Mouse (Mus musculus): Measurements from ENCODE around the gene Tsc22d3. TPM values are rescaled to one million over a fixed set of nuclear protein-coding genes. Genes with fewer than 3 reads are reported as not detected.
"Not testable (repeated sequence)": the region's sequence is repeated elsewhere in the genome, so short reads cannot be mapped to it uniquely, and the experiment has no call there.

Tsc22d3 gene
- polyA plus RNA-seq, 1 experiment, result 51.3 TPM

DNA sequence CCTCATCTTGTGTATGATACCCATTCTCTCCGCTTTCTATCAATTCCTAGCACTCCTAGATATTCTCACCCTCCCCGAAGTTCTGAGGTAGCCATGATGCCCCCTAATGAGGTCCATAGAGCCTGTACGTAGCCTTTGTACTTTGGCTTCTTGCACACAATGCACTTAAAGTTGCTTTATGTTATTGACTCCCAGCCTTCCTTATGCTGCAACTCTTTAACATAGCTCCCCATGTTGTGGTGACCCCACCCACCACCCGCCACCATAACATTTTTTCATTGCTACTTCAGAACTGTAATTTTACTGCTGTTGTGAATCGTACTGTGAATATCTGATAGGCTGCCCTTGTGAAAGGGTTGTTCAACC, 74.2 kb downstream of the Tsc22d3 start:
- DNase-seq (ENCODE audit: low read depth), result no peak
- TF ChIP-seq POLR2A (IDR thresholded peaks at IDR 0.05; ENCODE audit: borderline replicate concordance, extremely low read depth, insufficient read depth, insufficient read length, poor library complexity, severe bottlenecking), result no peak
- no peak for TF ChIP-seq CTCF (IDR thresholded peaks at IDR 0.05; ENCODE audit: borderline replicate concordance, extremely low read depth, insufficient read depth, insufficient read length)

DNA sequence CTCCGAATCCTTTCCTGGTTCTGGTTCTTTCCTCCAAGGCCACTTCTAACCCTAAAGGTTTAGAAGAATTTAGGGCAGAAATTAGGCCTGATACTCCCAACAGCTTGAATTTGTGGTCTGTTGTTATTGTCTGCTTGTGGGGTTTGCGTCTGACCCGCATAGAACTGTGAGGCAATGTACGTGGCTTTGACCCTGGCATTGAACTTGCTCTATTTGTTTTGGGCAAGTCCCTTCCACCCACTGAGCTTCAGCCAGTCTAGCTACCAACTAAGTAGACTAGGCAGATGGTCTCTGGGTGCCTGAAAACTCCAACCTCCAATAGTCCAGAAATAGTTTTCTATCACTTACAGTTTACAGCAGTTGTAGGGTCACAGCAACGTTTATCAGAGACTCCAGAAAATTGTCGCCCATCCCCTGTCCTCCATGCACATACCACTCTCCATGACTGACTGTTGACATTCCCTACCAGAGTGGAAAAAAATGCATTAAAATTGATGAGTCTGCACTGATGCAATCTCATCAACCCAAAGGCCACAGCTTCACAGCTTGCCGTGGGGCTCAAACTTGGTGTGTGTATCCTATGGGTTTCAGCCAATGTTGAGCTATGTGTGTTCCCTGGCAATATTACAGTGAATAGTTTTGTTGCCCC, 74.7 kb downstream of the Tsc22d3 start:
- TF ChIP-seq POLR2A (IDR thresholded peaks at IDR 0.05; ENCODE audit: borderline replicate concordance, extremely low read depth, insufficient read depth, insufficient read length, poor library complexity, severe bottlenecking), result no peak
- no peak for TF ChIP-seq CTCF (IDR thresholded peaks at IDR 0.05; ENCODE audit: borderline replicate concordance, extremely low read depth, insufficient read depth, insufficient read length)
- DNase-seq (ENCODE audit: low read depth), result no peak

DNA sequence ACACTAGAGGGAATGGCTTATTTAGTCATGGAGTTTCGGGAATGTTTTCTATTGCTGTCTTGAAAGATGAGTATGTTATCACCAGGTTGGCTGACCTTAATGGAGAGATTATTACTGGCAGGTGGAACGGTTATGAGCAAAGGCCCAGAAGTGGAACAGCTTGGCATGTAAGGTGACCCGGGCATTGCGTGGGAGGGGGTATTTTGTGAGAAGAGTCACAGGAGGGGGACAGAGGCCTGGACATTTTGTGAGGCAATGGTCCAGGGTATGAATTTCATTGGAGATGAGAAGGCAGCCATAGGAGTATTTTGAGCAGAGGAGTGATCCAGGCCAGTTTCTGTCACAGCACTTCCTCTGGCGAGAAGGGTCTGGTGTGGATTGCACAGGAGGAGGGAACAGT, 76.2 kb downstream of the Tsc22d3 start:
- DNase-seq (ENCODE audit: low read depth), result no peak
- TF ChIP-seq POLR2A (IDR thresholded peaks at IDR 0.05; ENCODE audit: borderline replicate concordance, extremely low read depth, insufficient read depth, insufficient read length, poor library complexity, severe bottlenecking) (no peak), CTCF (IDR thresholded peaks at IDR 0.05; ENCODE audit: borderline replicate concordance, extremely low read depth, insufficient read depth, insufficient read length) (no peak)

DNA sequence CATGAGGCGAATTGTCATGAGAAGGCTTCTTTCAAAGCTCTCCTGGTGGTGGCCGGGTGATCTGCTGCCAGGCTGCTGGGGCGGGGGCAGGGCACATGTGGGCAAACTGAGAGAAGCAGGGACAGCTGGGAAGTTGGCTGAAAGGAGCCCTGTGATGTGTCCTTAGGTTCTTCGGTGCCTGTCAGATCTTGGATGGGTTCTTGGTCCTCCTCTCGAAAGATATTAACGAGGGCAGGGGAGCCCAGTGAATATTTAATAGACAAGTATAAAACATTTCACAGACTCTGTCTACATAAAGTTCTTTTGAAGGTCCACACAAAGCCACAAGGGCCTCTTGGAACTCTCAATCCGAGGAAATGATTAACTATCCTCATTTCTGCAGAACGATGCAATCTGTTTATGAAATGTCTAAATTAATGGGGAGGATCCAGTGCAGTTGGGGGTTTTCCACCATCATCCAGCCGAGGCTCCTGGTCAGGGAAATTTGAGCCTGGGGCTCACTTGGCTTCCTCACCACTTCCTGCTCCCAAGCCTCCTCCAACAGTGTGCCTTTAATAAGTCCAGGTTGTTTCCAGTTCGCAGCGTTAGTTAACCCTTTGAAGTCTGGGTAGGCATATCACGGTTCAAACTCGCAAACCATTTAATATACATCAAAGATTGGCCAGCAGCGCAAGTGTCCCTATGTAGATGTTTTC, 78.2 kb downstream of the Tsc22d3 start:
- TF ChIP-seq CTCF (IDR thresholded peaks at IDR 0.05; ENCODE audit: borderline replicate concordance, extremely low read depth, insufficient read depth, insufficient read length) (no peak), POLR2A (IDR thresholded peaks at IDR 0.05; ENCODE audit: borderline replicate concordance, extremely low read depth, insufficient read depth, insufficient read length, poor library complexity, severe bottlenecking) (no peak)
- DNase-seq (ENCODE audit: low read depth), result no peak

DNA sequence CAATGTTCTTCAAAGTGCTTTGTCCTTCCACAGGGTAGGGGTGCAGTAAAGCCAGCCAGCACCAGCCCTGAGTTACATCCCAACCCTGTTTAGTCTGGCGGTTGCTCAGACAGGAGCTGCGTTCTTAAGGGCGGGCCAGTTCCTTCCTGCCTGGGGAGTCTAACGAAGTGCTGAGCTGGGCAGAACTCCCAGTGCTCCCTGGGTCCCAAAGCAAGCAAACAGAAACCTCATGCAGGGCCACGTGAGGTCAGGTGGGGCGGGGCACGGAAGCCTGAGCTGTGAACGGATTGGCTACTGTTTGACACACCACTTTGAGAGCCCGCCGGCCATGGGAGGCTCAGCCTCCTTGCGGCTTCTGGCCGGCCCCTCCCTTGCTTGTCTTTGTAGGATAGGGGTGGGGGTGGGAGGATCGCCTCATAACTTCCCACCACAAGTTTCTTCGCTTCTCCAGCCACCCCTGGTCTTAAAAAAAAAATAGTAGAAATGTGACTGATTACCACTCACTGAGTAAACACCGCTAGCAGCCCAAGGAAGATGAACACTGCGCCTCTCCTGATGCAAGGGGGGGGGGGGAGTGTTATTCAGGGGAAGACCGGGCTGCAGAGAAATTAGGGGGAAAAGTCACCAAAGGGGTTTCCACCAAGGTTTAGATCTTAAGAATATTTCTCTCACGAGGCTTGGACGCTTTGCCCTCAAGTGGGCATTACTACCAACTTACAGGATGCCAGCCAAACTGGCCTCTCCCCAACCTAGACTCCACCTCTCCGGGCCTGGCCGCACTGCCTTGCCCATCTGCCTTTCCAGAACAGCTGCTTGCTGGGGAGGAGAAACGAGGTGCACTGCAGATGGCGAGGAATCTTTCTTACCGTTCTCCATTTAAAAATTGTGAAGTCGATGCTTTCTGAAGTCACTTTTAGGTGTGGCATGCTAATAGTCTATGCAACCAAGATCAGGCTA, 80.0 kb downstream of the Tsc22d3 start:
- TF ChIP-seq POLR2A (IDR thresholded peaks at IDR 0.05; ENCODE audit: borderline replicate concordance, extremely low read depth, insufficient read depth, insufficient read length, poor library complexity, severe bottlenecking), result no peak
- DNase-seq (ENCODE audit: low read depth), result peak; percentile 81

DNA sequence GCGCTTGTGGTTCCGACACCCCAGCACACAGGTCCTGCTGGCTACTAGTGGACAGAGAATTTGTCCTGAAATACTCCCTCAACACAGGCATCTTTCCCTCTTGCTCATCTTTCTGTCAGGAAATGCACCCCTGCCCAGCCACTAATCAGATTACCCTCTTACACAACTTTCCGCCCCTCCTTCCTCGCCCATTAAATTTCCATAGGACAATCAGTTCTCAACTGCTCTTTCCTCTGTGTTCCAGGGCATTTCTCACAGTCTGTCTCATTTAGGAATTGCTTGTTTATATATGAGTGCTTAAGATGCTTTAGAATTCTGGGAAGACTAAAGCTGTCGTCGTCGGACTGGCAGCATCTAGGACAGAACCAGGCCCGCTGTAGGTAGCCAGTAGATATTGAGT, 82.1 kb downstream of the Tsc22d3 start:
- DNase-seq (ENCODE audit: low read depth), result no peak
- TF ChIP-seq CTCF (IDR thresholded peaks at IDR 0.05; ENCODE audit: borderline replicate concordance, extremely low read depth, insufficient read depth, insufficient read length), result no peak
- no peak for TF ChIP-seq POLR2A (IDR thresholded peaks at IDR 0.05; ENCODE audit: borderline replicate concordance, extremely low read depth, insufficient read depth, insufficient read length, poor library complexity, severe bottlenecking)

DNA sequence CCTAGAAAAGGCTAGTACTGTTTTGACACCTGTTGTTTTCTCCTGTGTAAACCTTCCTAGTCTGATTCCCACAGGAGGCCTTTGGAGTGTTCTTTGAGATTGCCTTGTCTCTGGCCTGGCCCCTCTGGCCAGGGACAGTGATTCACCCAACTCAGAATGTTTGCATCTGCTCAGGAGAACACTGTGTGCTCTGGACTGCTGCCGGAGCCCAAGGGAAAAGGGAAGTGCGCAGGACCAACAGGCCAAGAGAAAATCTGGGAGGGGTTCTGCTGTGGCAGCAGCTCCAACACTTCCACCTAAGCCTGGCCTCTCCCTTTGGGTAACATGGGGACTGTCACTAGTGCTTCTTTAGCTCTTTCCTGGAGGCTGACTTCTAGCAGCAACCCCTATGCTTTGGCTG, 87.1 kb downstream of the Tsc22d3 start:
- TF ChIP-seq CTCF (IDR thresholded peaks at IDR 0.05; ENCODE audit: borderline replicate concordance, extremely low read depth, insufficient read depth, insufficient read length) (no peak), POLR2A (IDR thresholded peaks at IDR 0.05; ENCODE audit: borderline replicate concordance, extremely low read depth, insufficient read depth, insufficient read length, poor library complexity, severe bottlenecking) (no peak)
- no peak for DNase-seq (ENCODE audit: low read depth)

DNA sequence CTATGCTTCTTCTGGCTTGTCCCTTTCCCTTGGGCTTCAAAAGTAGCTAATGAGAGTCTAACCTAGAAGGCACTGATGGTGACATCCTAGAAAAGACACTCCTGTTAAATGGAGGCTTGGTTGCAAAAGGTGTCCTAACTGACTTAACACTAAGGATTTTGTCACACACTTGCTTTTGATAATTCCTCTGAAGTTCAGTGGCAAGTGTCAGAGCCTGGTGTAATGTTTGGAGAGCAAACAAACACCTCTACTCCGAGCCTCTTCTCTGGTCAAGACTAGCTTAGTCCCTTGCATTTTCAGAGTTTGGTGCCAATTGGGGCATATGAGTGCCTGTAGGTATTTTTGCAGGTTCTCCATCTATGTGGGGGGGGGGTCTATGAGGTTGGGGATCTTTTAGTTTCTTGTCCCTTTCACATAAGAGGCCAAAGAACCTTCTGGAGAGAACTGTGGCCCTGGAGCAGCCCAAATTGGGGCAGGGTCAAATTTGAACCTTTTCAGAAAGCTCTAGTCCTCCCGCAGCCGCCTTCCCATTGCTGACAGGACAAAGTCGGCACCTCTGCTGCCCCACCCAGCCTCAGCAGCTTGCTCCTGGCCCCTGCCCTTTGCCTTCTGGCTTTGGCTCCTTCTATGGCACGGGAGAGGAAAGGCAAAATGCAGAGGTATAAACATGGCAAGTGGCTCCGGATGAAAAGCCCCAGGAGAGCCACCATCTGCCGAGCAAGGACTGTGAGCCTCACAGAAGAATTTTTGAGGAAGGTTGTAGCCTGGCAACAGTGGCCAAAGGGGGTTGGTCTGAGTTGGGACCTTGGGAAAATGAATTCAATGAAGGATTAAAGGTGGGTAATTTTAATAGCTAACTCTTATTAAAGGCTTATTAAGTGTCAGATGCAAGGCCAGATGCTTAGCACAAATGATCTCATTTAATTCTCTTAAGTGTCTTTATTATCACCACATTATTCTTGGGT, 88.5 kb downstream of the Tsc22d3 start:
- peak; percentile 29 for DNase-seq (ENCODE audit: low read depth)
- TF ChIP-seq CTCF (IDR thresholded peaks at IDR 0.05; ENCODE audit: borderline replicate concordance, extremely low read depth, insufficient read depth, insufficient read length) (no peak), POLR2A (IDR thresholded peaks at IDR 0.05; ENCODE audit: borderline replicate concordance, extremely low read depth, insufficient read depth, insufficient read length, poor library complexity, severe bottlenecking) (no peak)

DNA sequence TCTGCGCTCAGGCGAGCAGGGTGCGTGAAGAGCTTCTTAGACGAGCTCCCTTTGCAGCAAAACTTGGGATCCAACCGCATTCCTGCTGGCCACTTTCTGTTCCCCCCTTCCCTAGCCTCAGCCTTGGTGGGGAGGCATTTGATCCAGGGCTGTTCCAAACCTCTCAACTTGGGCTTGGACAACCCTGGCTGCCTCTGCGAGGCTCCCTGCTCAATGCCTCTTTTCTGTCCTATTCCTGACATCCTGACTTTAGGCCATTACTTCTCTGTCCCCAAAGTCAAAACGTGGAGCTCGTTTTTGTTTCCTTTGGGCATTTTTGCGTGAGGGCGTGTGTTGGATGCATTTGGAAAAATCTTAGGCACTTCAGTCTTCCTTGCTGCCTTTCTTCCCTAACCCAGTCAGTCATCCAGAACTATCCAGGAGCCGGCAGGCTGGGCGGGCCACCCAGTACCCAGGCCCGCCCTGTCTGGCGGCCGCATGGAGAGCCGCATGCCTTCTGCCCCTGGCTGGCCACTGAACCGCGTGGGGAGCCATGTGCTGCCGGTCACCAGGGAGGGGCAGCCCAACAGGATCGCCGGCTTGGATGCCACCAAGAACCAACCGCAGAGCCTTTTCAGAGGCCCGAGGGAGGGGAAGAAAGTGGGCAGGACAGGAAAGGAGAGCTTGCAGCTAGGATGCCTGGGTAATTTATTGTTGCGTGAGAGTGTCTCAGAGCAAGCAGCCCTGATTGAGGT, 89.6 kb downstream of the Tsc22d3 start:
- DNase-seq (ENCODE audit: low read depth), result peak; percentile 18
- TF ChIP-seq POLR2A (IDR thresholded peaks at IDR 0.05; ENCODE audit: borderline replicate concordance, extremely low read depth, insufficient read depth, insufficient read length, poor library complexity, severe bottlenecking), result no peak
- no peak for TF ChIP-seq CTCF (IDR thresholded peaks at IDR 0.05; ENCODE audit: borderline replicate concordance, extremely low read depth, insufficient read depth, insufficient read length)

DNA sequence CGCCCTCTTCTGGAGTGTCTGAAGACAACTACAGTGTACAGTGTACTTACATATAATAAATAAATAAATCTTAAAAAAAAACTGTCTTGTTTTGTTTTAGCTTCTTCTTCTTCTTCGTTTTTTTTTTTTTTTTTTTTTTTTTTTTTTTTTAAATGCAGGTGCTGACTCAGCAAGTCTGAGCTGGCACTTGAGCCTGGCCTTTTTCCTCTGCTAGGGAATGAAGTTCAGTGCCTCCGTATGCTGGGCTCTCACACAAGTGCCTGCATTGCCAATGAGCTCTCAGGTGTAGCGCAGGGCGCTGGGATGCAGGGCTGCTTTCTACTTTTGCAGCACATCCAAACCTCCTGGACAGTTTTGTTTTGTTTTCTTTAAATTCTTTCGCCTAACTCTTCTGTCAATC, 90.6 kb downstream of the Tsc22d3 start:
- TF ChIP-seq CTCF (IDR thresholded peaks at IDR 0.05; ENCODE audit: borderline replicate concordance, extremely low read depth, insufficient read depth, insufficient read length) (no peak), POLR2A (IDR thresholded peaks at IDR 0.05; ENCODE audit: borderline replicate concordance, extremely low read depth, insufficient read depth, insufficient read length, poor library complexity, severe bottlenecking) (no peak)

DNA sequence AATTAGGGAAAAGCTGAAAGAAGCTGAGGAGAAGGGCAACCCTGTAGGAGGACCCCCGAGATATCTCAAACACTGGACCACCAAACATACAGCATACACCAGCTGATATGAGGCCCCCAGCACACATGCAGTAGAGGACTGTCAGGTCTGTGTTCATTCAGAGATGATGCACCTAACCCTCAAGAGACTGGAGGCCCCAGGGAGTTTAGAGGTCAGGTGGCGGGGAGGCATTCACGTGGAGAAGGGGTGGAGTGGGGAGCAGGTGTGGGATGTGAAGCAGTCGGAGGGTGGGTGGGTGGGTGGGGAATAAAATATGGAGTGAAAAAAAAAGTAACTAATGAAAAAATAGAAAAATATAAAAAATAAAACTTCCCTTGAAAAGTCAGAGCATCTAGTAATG, 91.7 kb downstream of the Tsc22d3 start:
- not testable (repeated sequence) for DNase-seq (ENCODE audit: low read depth)

More for the DNA sequence above, 90.6 kb downstream of the Tsc22d3 start:
- DNase-seq (ENCODE audit: low read depth), result no peak
